ENCODE assay signal across 8 mouse cellular contexts in genomic region chr13:67081946-67082345, GRCm38 (mm10). TPM values are rescaled to one million over a fixed set of nuclear protein-coding genes. Genes with fewer than 3 reads are reported as not detected.
DNase-seq lines count a peak whose midpoint lies in the region; ATAC-seq and TF ChIP-seq lines count a peak whose summit lies in the region.

No protein-coding gene starts in this region.

- ATAC-seq in heart, embryonic 14.5 days (ENCODE audit: insufficient number of reproducible peaks, insufficient read depth, low FRiP score, low read depth) = no peak
- no peak for ATAC-seq in G1E (ENCODE audit: extremely low read depth, insufficient number of reproducible peaks, low FRiP score, poor library complexity, severe bottlenecking)
- ATAC-seq in hindbrain, embryonic 12.5 days (ENCODE audit: low FRiP score) = no peak
- ATAC-seq in midbrain, embryonic 12.5 days (ENCODE audit: low FRiP score, low read depth) = no peak
- ATAC-seq in erythroid progenitor cell, adult 5-6 weeks (replicated peaks; ENCODE audit: low FRiP score, poor library complexity, severe bottlenecking) = no peak

- intact Hi-C loops in heart, postnatal 25 days (cut with DNase I) = loop anchor here (2.0 kb wide), 2 partner anchors 19 to 25 kb away; no protein-coding TSS in a partner anchor

- DNase-seq in heart, postnatal 25 days (ENCODE audit: low spot score) = no peak
- no peak for DNase-seq in G1E (ENCODE audit: low spot score)
- DNase-seq in frontal cortex, postnatal 14 days (ENCODE audit: low spot score in 2 of 2) = no peak
- no peak for DNase-seq in urinary bladder, adult 2 months (ENCODE audit: low spot score)

- no peak for TF ChIP-seq CTCF in G1E (IDR thresholded peaks at IDR 0.05; ENCODE audit: low read depth, low read length)

- peak overlapping the region; percentile 76 for H3K4me2 ChIP-seq in heart, embryonic 14.5 days (ENCODE audit: low read length)
- H3K4me2 ChIP-seq in hindbrain, embryonic 12.5 days (replicated peaks) = peak overlapping the region; percentile 55
- H3K4me2 ChIP-seq in midbrain, embryonic 12.5 days (replicated peaks) = peak overlapping the region; percentile 66

- H3K4me3 ChIP-seq in heart, embryonic 14.5 days (ENCODE audit: control insufficient read depth in 1 of 2, insufficient read depth in 1 of 2, low read depth in 1 of 2, low read length in 2 of 2) = peak overlapping the region in 1 of 2 experiments; percentile 66; a peak in 2 of 4 replicates
- peak overlapping the region; percentile 77; the same call in 1 of the 2 replicates for H3K4me3 ChIP-seq in G1E (ENCODE audit: low read depth, low read length)
- peak overlapping the region; percentile 67; the same call in 1 of the 2 replicates for H3K4me3 ChIP-seq in hindbrain, embryonic 12.5 days
- peak overlapping the region; percentile 68; the same call in 1 of the 2 replicates for H3K4me3 ChIP-seq in midbrain, embryonic 12.5 days

- H3K9ac ChIP-seq in heart, embryonic 14.5 days (ENCODE audit: low read length) = peak overlapping the region; percentile 82
- H3K9ac ChIP-seq in hindbrain, embryonic 12.5 days = no peak overlapping the region; the same call in 1 of the 2 replicates
- no peak overlapping the region for H3K9ac ChIP-seq in midbrain, embryonic 12.5 days (replicated peaks)

- WGBS in heart, embryonic 14.5 days = 65% methylated on average over 1 of the region's 1 CpGs
- WGBS in hindbrain, embryonic 12.5 days = 89% methylated on average over 1 of the region's 1 CpGs
- 79% methylated on average over 1 of the region's 1 CpGs for WGBS in midbrain, embryonic 12.5 days

- H3K27ac ChIP-seq in heart, embryonic 14.5 days (replicated peaks in 1 of 2; ENCODE audit: control insufficient read depth in 1 of 2, insufficient read depth in 1 of 2, low read depth in 2 of 2, low read length in 2 of 2) = peak overlapping the region; percentile 95 to 97
- H3K27ac ChIP-seq in hindbrain, embryonic 12.5 days = no peak overlapping the region
- H3K27ac ChIP-seq in midbrain, embryonic 12.5 days (replicated peaks) = no peak overlapping the region

- peaks cover 0 to 4% of the 10 kb centered on the region in 2 experiments; a peak in 2 of 4 replicates for H3K4me1 ChIP-seq in heart, embryonic 14.5 days (ENCODE audit: control insufficient read depth in 2 of 2, insufficient read depth in 2 of 2, low read length in 2 of 2)
- peaks cover 17% of the 10 kb centered on the region for H3K4me1 ChIP-seq in G1E (ENCODE audit: insufficient read depth, low read depth, low read length)
- peaks cover 3% of the 10 kb centered on the region; the same call in 1 of the 2 replicates for H3K4me1 ChIP-seq in hindbrain, embryonic 12.5 days
- H3K4me1 ChIP-seq in midbrain, embryonic 12.5 days = peaks cover 8% of the 10 kb centered on the region

- no peaks in the 10 kb centered on the region for H3K27me3 ChIP-seq in heart, embryonic 14.5 days (ENCODE audit: control insufficient read depth, insufficient read depth, low read length)
- no peaks in the 10 kb centered on the region for H3K27me3 ChIP-seq in G1E (ENCODE audit: insufficient read depth, low read length)
- no peaks in the 10 kb centered on the region for H3K27me3 ChIP-seq in hindbrain, embryonic 12.5 days
- H3K27me3 ChIP-seq in midbrain, embryonic 12.5 days = no peaks in the 10 kb centered on the region

- H3K36me3 ChIP-seq in heart, embryonic 14.5 days (ENCODE audit: control insufficient read depth, insufficient read depth, low read length) = no peaks in the 10 kb centered on the region; the same call in 1 of the 2 replicates
- H3K36me3 ChIP-seq in G1E (replicated peaks) = peaks cover 7% of the 10 kb centered on the region
- peaks cover 10% of the 10 kb centered on the region for H3K36me3 ChIP-seq in hindbrain, embryonic 12.5 days
- peaks cover 20% of the 10 kb centered on the region for H3K36me3 ChIP-seq in midbrain, embryonic 12.5 days

- H3K9me3 ChIP-seq in heart, embryonic 14.5 days (ENCODE audit: control insufficient read depth, low read length) = no peaks in the 10 kb centered on the region
- no peaks in the 10 kb centered on the region for H3K9me3 ChIP-seq in G1E (replicated peaks)
- H3K9me3 ChIP-seq in hindbrain, embryonic 12.5 days (replicated peaks) = 0 out of 2 replicates have a peak, but pooled peaks cover 5% of the 10 kb centered on the region
- H3K9me3 ChIP-seq in midbrain, embryonic 12.5 days = peaks cover 20% of the 10 kb centered on the region

RNA-seq across cellular contexts. Expression of gene Zfp708, which starts 15.8 kb away (rescaled TPM):
- polyA plus RNA-seq in heart, embryonic 14.5 days (2014; fragmentation: Nextera tagmentation; extraction: Ambion mirVana) = 3.8 and 4.0 TPM in 2 replicates
- 1 to 10 TPM; 1.2 to 1.9 TPM for total RNA-seq in heart, postnatal 25 days (2021)
- total RNA-seq in G1E (2014; fragmentation: Nextera tagmentation) (4.6 and 5.1 TPM in 2 replicates), G1E (2017) (0.29 TPM in 1 of 2 replicates, not detected in the other)
- 0.12 TPM in 1 of 2 replicates, not detected in the other for polyA plus RNA-seq in G1E (2012)
- polyA plus RNA-seq in hindbrain, embryonic 12.5 days (2016; fragmentation: Nextera tagmentation; extraction: Ambion mirVana) = 7.8 and 8.3 TPM in 2 replicates
- 7.7 and 8.6 TPM in 2 replicates for polyA plus RNA-seq in midbrain, embryonic 12.5 days (2016; fragmentation: Nextera tagmentation; extraction: Ambion mirVana)
- 2.7 and 3.3 TPM in 2 replicates for polyA plus RNA-seq in urinary bladder, adult 2 months (2012; rRNA removed)
- total RNA-seq in erythroid progenitor cell, adult 5-6 weeks (2015; ENCODE audit: low replicate concordance) = 4.2 TPM in 1 of 2 replicates, not detected in the other
- 1.2 and 2.1 TPM in 2 replicates for total RNA-seq in erythroid progenitor cell, adult 5-6 weeks (2017; ENCODE audit: low replicate concordance)

RNA-seq across cellular contexts. Expression of gene Zfp712, which starts 21.0 kb away (rescaled TPM):
- 3.1 TPM in 2 replicates for polyA plus RNA-seq in heart, embryonic 14.5 days (2014; fragmentation: Nextera tagmentation; extraction: Ambion mirVana)
- 1 to 10 TPM; 1.2 to 1.5 TPM for total RNA-seq in heart, postnatal 25 days (2021)
- total RNA-seq in G1E (2014; fragmentation: Nextera tagmentation) = 9.4 and 10.5 TPM in 2 replicates
- 5.1 and 5.3 TPM in 2 replicates for total RNA-seq in G1E (2017)
- 0.10 and 0.13 TPM in 2 replicates for polyA plus RNA-seq in G1E (2012)
- 5.5 and 6.2 TPM in 2 replicates for polyA plus RNA-seq in hindbrain, embryonic 12.5 days (2016; fragmentation: Nextera tagmentation; extraction: Ambion mirVana)
- 5.2 and 5.6 TPM in 2 replicates for polyA plus RNA-seq in midbrain, embryonic 12.5 days (2016; fragmentation: Nextera tagmentation; extraction: Ambion mirVana)
- polyA plus RNA-seq in urinary bladder, adult 2 months (2012; rRNA removed) = 1.4 and 1.5 TPM in 2 replicates
- total RNA-seq in erythroid progenitor cell, adult 5-6 weeks (2015; ENCODE audit: low replicate concordance) = 1.1 and 3.4 TPM in 2 replicates
- 0.98 and 1.3 TPM in 2 replicates for total RNA-seq in erythroid progenitor cell, adult 5-6 weeks (2017; ENCODE audit: low replicate concordance)

RNA-seq across cellular contexts. Expression of gene Gm28557, which starts 26.5 kb away (rescaled TPM):
- polyA plus RNA-seq in heart, embryonic 14.5 days (2014; fragmentation: Nextera tagmentation; extraction: Ambion mirVana) = 1.6 and 2.7 TPM in 2 replicates
- 1 to 10 TPM; 2.0 to 3.3 TPM for total RNA-seq in heart, postnatal 25 days (2021)
- total RNA-seq in G1E (2014; fragmentation: Nextera tagmentation) (6.2 and 12.0 TPM in 2 replicates), G1E (2017) (5.3 and 9.3 TPM in 2 replicates)
- 0.19 and 0.23 TPM in 2 replicates for polyA plus RNA-seq in G1E (2012)
- 2.2 TPM in 2 replicates for polyA plus RNA-seq in hindbrain, embryonic 12.5 days (2016; fragmentation: Nextera tagmentation; extraction: Ambion mirVana)
- 2.3 and 3.1 TPM in 2 replicates for polyA plus RNA-seq in midbrain, embryonic 12.5 days (2016; fragmentation: Nextera tagmentation; extraction: Ambion mirVana)
- polyA plus RNA-seq in urinary bladder, adult 2 months (2012; rRNA removed) = 4.8 and 6.3 TPM in 2 replicates
- not detected in 2 replicates for total RNA-seq in erythroid progenitor cell, adult 5-6 weeks (2015; ENCODE audit: low replicate concordance)
- 0.83 TPM in 1 of 2 replicates, not detected in the other for total RNA-seq in erythroid progenitor cell, adult 5-6 weeks (2017; ENCODE audit: low replicate concordance)

RNA-seq across cellular contexts. Expression of gene Rslcan18, which starts 34.1 kb away (rescaled TPM):
- 0.12 and 0.20 TPM in 2 replicates for polyA plus RNA-seq in heart, embryonic 14.5 days (2014; fragmentation: Nextera tagmentation; extraction: Ambion mirVana)
- total RNA-seq in heart, postnatal 25 days (2021) = 1 to 10 TPM in 1 of 2 experiments, under 1 TPM in 1; 0.95 to 1.1 TPM
- total RNA-seq in G1E (2014; fragmentation: Nextera tagmentation) = 4.0 and 6.9 TPM in 2 replicates
- total RNA-seq in G1E (2017) = 0.49 and 1.4 TPM in 2 replicates
- 0.02 TPM in 1 of 2 replicates, not detected in the other for polyA plus RNA-seq in G1E (2012)
- polyA plus RNA-seq in hindbrain, embryonic 12.5 days (2016; fragmentation: Nextera tagmentation; extraction: Ambion mirVana) = 0.15 TPM in 1 of 2 replicates, not detected in the other
- polyA plus RNA-seq in midbrain, embryonic 12.5 days (2016; fragmentation: Nextera tagmentation; extraction: Ambion mirVana) = 0.17 and 0.19 TPM in 2 replicates
- polyA plus RNA-seq in urinary bladder, adult 2 months (2012; rRNA removed) = 0.40 and 0.66 TPM in 2 replicates
- total RNA-seq in erythroid progenitor cell, adult 5-6 weeks (2015; ENCODE audit: low replicate concordance) = not detected in 2 replicates
- 0.08 and 1.3 TPM in 2 replicates for total RNA-seq in erythroid progenitor cell, adult 5-6 weeks (2017; ENCODE audit: low replicate concordance)

RNA-seq across cellular contexts. Expression of gene Zfp759, which starts 39.5 kb away (rescaled TPM):
- 1.3 and 1.7 TPM in 2 replicates for polyA plus RNA-seq in heart, embryonic 14.5 days (2014; fragmentation: Nextera tagmentation; extraction: Ambion mirVana)
- 1 to 10 TPM; 4.4 to 5.8 TPM for total RNA-seq in heart, postnatal 25 days (2021)
- total RNA-seq in G1E (2014; fragmentation: Nextera tagmentation) (12.4 and 16.3 TPM in 2 replicates), G1E (2017) (10.9 and 12.0 TPM in 2 replicates)
- polyA plus RNA-seq in G1E (2012) = 0.20 and 0.24 TPM in 2 replicates
- polyA plus RNA-seq in hindbrain, embryonic 12.5 days (2016; fragmentation: Nextera tagmentation; extraction: Ambion mirVana) = 2.4 and 3.4 TPM in 2 replicates
- polyA plus RNA-seq in midbrain, embryonic 12.5 days (2016; fragmentation: Nextera tagmentation; extraction: Ambion mirVana) = 2.7 and 2.8 TPM in 2 replicates
- 2.0 and 2.5 TPM in 2 replicates for polyA plus RNA-seq in urinary bladder, adult 2 months (2012; rRNA removed)
- 1.1 TPM in 1 of 2 replicates, not detected in the other for total RNA-seq in erythroid progenitor cell, adult 5-6 weeks (2015; ENCODE audit: low replicate concordance)
- total RNA-seq in erythroid progenitor cell, adult 5-6 weeks (2017; ENCODE audit: low replicate concordance) = 0.51 and 2.9 TPM in 2 replicates

Comparison
In these comparisons a context has a peak if more than half of its experiments do, and no peak if none do; other contexts are left out.
1. H3K27ac ChIP-seq: peak in heart, embryonic 14.5 days (2 of 2); none in hindbrain, embryonic 12.5 days (single experiment) and midbrain, embryonic 12.5 days (single experiment).
2. Peak in every context shown above with its lines, with median percentiles within 50 percentile points of each other: H3K4me2 ChIP-seq.